Comparison of ENCODE assay signal across 8 mouse cellular contexts in the genomic region with DNA sequence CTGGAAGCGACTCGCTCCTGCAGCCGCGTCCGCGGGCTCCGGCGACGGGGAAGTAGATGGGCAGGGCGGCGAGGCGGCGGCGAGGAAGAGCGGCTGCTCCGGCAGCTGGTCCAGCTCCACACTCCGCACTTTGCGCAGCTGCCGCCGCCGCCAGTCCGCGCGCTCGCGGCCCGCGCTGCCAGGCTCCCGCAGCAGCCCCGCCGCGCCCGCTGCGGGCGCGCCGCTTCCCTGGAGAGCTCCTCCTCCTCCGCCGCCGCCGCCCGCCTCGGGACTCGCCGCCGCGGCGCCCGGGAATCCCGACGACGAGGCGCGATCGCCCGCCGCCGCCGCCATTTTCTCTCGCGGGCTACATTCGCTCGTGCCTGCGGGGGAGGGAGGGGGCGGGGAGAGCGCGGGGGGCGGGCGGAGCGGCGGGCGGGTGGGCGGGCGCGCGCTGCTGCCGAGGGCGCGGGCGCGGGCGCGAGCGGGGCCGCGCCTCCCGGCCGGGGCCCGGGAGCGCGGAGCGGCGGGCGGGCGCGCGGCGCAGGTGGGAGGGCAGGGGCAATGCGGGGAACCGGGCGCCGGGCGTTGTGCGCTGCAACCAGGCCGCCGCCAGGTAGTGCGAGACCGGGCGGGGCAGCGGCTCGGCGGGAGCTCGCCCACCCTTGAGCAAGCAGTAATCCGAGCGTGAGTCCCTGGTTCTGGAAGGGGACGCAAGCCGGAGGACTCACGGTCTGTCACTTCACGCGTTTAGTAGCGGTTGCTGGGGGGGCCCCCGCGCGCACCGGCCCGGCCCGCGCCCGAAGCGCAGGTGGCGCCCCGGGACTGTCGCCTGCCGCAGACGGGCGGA. TPM values are rescaled to one million over a fixed set of nuclear protein-coding genes. Genes with fewer than 3 reads are reported as not detected.
A peak's percentile ranks its signal among the peaks of the same experiment; 100 is the strongest.
DNase-seq lines count a peak whose midpoint lies in the region.

A gene (minus strand): TSS at position 357 of the 829 bp plus-strand sequence.

- peak within 1 kb of the TSS; percentile 97 for H3K4me3 ChIP-seq in hindbrain, embryonic 10.5 days

- H3K36me3 ChIP-seq in hindbrain, embryonic 10.5 days, result no peaks in the 10 kb centered on the region

- peaks cover 22% of the 10 kb centered on the region for H3K27me3 ChIP-seq in hindbrain, embryonic 10.5 days (ENCODE audit: insufficient read depth, poor library complexity, severe bottlenecking)

- H3K4me1 ChIP-seq in hindbrain, embryonic 10.5 days (replicated peaks), result peaks cover 39% of the 10 kb centered on the region

- peak within 1 kb of the TSS; percentile 97 for H3K27ac ChIP-seq in hindbrain, embryonic 10.5 days

- no peaks in the 10 kb centered on the region for H3K9me3 ChIP-seq in hindbrain, embryonic 10.5 days

- under 1% methylated on average over 127 of the region's 136 CpGs for WGBS in hindbrain, embryonic 10.5 days

- DNase-seq in MN1 (ENCODE audit: low spot score), result peak; percentile 46
- peak; percentile 74 for DNase-seq in cerebellum, adult 8-10 months
- DNase-seq in frontal cortex, adult 2 months (ENCODE audit: extremely low spot score in 1 of 2, low spot score in 1 of 2), result peak in 1 of 2 experiments; percentile 44
- DNase-seq in hindbrain, embryonic 10.5 days (ENCODE audit: low spot score), result peak; percentile 82
- peak; percentile 52 to 75 for DNase-seq in layer of hippocampus, postnatal 14 days (ENCODE audit: low spot score in 2 of 2)
- peak; percentile 72 for DNase-seq in lung, postnatal 14 days
- peak; percentile 80 for DNase-seq in right cerebral cortex, adult 18-20 months
- peak; percentile 64 for DNase-seq in urinary bladder, postnatal 25 days (ENCODE audit: low spot score)

RNA-seq across cellular contexts. Expression of the gene that starts here (rescaled TPM):
- 28.7 and 35.3 TPM in 2 replicates for polyA plus RNA-seq in frontal cortex, adult 2 months (2012; rRNA removed)
- polyA plus RNA-seq in hindbrain, embryonic 10.5 days (2016; fragmentation: Nextera tagmentation; extraction: Ambion mirVana), result 11.1 and 12.6 TPM in 2 replicates
- total RNA-seq in layer of hippocampus, postnatal 14 days (2021), result 10 to 100 TPM; 17.7 to 18.2 TPM
